In the genomic region with DNA sequence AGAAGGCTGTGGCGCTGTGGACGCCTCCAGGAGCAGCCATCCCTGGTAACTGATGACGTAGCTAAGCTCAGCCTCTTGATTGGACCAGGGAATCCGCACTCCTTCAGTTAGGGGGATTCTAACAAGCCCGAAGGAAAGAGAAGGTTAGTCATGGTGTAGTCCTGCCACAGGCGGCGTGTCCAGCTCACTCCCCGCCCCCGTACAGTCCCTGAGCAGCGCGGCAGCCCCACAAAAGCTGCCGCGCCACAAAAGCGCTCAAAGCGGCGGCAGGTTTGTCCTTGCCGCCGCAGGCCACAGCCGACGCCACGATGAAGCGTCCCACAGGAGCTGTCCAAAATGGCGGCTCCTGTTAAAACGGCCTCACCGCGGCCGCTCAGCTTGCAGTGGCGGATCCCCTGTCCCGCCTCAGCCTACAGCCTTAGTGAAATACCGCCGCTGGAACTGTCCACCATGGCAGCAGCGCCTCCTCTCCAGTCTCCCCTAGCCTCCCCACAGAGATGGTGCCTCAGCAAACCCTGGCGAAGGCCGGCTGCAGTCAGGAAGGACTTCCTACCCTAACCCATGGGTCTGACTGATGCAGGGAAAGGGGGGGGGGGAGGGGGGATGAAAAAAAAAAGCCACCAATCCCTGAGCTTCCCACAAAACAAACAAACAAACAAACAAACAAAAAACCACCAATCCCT, we compare ENCODE assay signal across 7 mouse cellular contexts. TPM values are rescaled to one million over a fixed set of nuclear protein-coding genes. Genes with fewer than 3 reads are reported as not detected.
DNase-seq lines count a peak whose midpoint lies in the region; ATAC-seq and TF ChIP-seq lines count a peak whose summit lies in the region.

A gene (plus strand): TSS at position 110 of the 683 bp plus-strand sequence.

- H3K36me3 ChIP-seq in embryonic facial prominence, embryonic 14.5 days (ENCODE audit: control insufficient read depth, insufficient read depth, low read length) = no peaks in the 10 kb centered on the region
- no peaks in the 10 kb centered on the region for H3K36me3 ChIP-seq in heart, embryonic 11.5 days (ENCODE audit: control insufficient read depth, insufficient read depth, low read length)
- no peaks in the 10 kb centered on the region for H3K36me3 ChIP-seq in kidney, embryonic 15.5 days
- no peaks in the 10 kb centered on the region for H3K36me3 ChIP-seq in limb, embryonic 15.5 days
- no peaks in the 10 kb centered on the region for H3K36me3 ChIP-seq in midbrain, postnatal 0 days (ENCODE audit: insufficient read depth, low read length)

- no peak within 1 kb of the TSS for H3K27ac ChIP-seq in bone marrow macrophage, adult 2 months (ENCODE audit: insufficient read depth, low read depth, low read length)
- peak within 1 kb of the TSS; percentile 85 for H3K27ac ChIP-seq in embryonic facial prominence, embryonic 14.5 days (replicated peaks; ENCODE audit: low read depth, low read length)
- H3K27ac ChIP-seq in heart, embryonic 11.5 days (ENCODE audit: low read depth, low read length) = peak within 1 kb of the TSS; percentile 18; the same call in 1 of the 2 replicates
- peak within 1 kb of the TSS; percentile 92 for H3K27ac ChIP-seq in kidney, embryonic 15.5 days
- peak within 1 kb of the TSS; percentile 84 for H3K27ac ChIP-seq in limb, embryonic 15.5 days
- peak within 1 kb of the TSS; percentile 98 for H3K27ac ChIP-seq in midbrain, postnatal 0 days (ENCODE audit: low read depth, low read length)

- peak; percentile 97 for ATAC-seq in embryonic facial prominence, embryonic 14.5 days (ENCODE audit: low read depth)
- peak; percentile 77 for ATAC-seq in heart, embryonic 11.5 days (replicated peaks; ENCODE audit: insufficient number of reproducible peaks, low FRiP score, low TSS enrichment)
- ATAC-seq in kidney, embryonic 15.5 days (replicated peaks; ENCODE audit: low FRiP score) = peak; percentile 95
- ATAC-seq in limb, embryonic 15.5 days (ENCODE audit: insufficient number of reproducible peaks, low FRiP score, low TSS enrichment, low read depth) = peak; percentile 89
- peak; percentile 97 for ATAC-seq in midbrain, postnatal 0 days (ENCODE audit: low FRiP score)

- H3K4me3 ChIP-seq in bone marrow macrophage, adult 2 months (ENCODE audit: insufficient read depth, low read length) = peak within 1 kb of the TSS; percentile 59
- H3K4me3 ChIP-seq in embryonic facial prominence, embryonic 14.5 days (ENCODE audit: low read depth, low read length) = peak within 1 kb of the TSS; percentile 60
- peak within 1 kb of the TSS; percentile 44 for H3K4me3 ChIP-seq in heart, embryonic 11.5 days (ENCODE audit: low read depth, low read length)
- H3K4me3 ChIP-seq in kidney, embryonic 15.5 days (replicated peaks) = peak within 1 kb of the TSS; percentile 62
- peak within 1 kb of the TSS; percentile 58 for H3K4me3 ChIP-seq in limb, embryonic 15.5 days
- peak within 1 kb of the TSS; percentile 59 for H3K4me3 ChIP-seq in midbrain, postnatal 0 days (ENCODE audit: low read depth, low read length)

- H3K9ac ChIP-seq in embryonic facial prominence, embryonic 14.5 days (ENCODE audit: low read depth, low read length) = peak within 1 kb of the TSS; percentile 75
- H3K9ac ChIP-seq in heart, embryonic 11.5 days (ENCODE audit: low read depth, low read length) = peak within 1 kb of the TSS; percentile 62
- peak within 1 kb of the TSS; percentile 56 for H3K9ac ChIP-seq in kidney, embryonic 15.5 days
- peak within 1 kb of the TSS; percentile 40; the same call in 1 of the 2 replicates for H3K9ac ChIP-seq in limb, embryonic 15.5 days
- peak within 1 kb of the TSS; percentile 79 for H3K9ac ChIP-seq in midbrain, postnatal 0 days (replicated peaks; ENCODE audit: low read length, poor library complexity, severe bottlenecking)

- H3K9me3 ChIP-seq in embryonic facial prominence, embryonic 14.5 days (ENCODE audit: control insufficient read depth, low read length) = no peaks in the 10 kb centered on the region
- H3K9me3 ChIP-seq in heart, embryonic 11.5 days (replicated peaks; ENCODE audit: control insufficient read depth, low read length) = no peaks in the 10 kb centered on the region
- H3K9me3 ChIP-seq in kidney, embryonic 15.5 days (replicated peaks) = no peaks in the 10 kb centered on the region
- H3K9me3 ChIP-seq in limb, embryonic 15.5 days = no peaks in the 10 kb centered on the region
- H3K9me3 ChIP-seq in midbrain, postnatal 0 days (ENCODE audit: low read length) = no peaks in the 10 kb centered on the region

- H3K4me2 ChIP-seq in embryonic facial prominence, embryonic 14.5 days (ENCODE audit: low read depth, low read length) = peak within 1 kb of the TSS; percentile 69
- peak within 1 kb of the TSS; percentile 65 for H3K4me2 ChIP-seq in heart, embryonic 11.5 days
- peak within 1 kb of the TSS; percentile 84 for H3K4me2 ChIP-seq in kidney, embryonic 15.5 days
- H3K4me2 ChIP-seq in limb, embryonic 15.5 days = peak within 1 kb of the TSS; percentile 77
- H3K4me2 ChIP-seq in midbrain, postnatal 0 days (ENCODE audit: low read depth, low read length, poor library complexity, severe bottlenecking) = peak within 1 kb of the TSS; percentile 71

- TF ChIP-seq POLR2A in bone marrow macrophage, adult 2 months (IDR thresholded peaks at IDR 0.05; ENCODE audit: borderline replicate concordance, low read depth, low read length) = no peak

- no peak for TF ChIP-seq CTCF in bone marrow macrophage, adult 2 months (IDR thresholded peaks at IDR 0.05; ENCODE audit: low read depth, low read length)
- peak; percentile 47 for TF ChIP-seq CTCF in midbrain, postnatal 0 days (IDR thresholded peaks at IDR 0.05)

- WGBS in embryonic facial prominence, embryonic 14.5 days = 3% methylated on average over 31 of the region's 34 CpGs
- WGBS in heart, embryonic 11.5 days (ENCODE audit: insufficient replicate concordance) = 4% methylated on average over 34 of the region's 34 CpGs
- WGBS in kidney, embryonic 15.5 days = 4% methylated on average over 34 of the region's 34 CpGs
- 8% methylated on average over 34 of the region's 34 CpGs for WGBS in limb, embryonic 15.5 days
- 5% methylated on average over 34 of the region's 34 CpGs for WGBS in midbrain, postnatal 0 days

- H3K4me1 ChIP-seq in bone marrow macrophage, adult 2 months (ENCODE audit: control insufficient read depth, insufficient read depth, low read length) = no peaks in the 10 kb centered on the region
- no peaks in the 10 kb centered on the region for H3K4me1 ChIP-seq in embryonic facial prominence, embryonic 14.5 days (ENCODE audit: control insufficient read depth, insufficient read depth, low read length)
- no peaks in the 10 kb centered on the region for H3K4me1 ChIP-seq in heart, embryonic 11.5 days (ENCODE audit: control insufficient read depth, insufficient read depth, low read length)
- H3K4me1 ChIP-seq in kidney, embryonic 15.5 days = peaks cover 11% of the 10 kb centered on the region
- no peaks in the 10 kb centered on the region for H3K4me1 ChIP-seq in limb, embryonic 15.5 days
- H3K4me1 ChIP-seq in midbrain, postnatal 0 days (ENCODE audit: insufficient read depth, low read length) = no peaks in the 10 kb centered on the region

- H3K27me3 ChIP-seq in embryonic facial prominence, embryonic 14.5 days (replicated peaks; ENCODE audit: control insufficient read depth, insufficient read depth, low read length) = no peaks in the 10 kb centered on the region
- H3K27me3 ChIP-seq in heart, embryonic 11.5 days (ENCODE audit: control insufficient read depth, insufficient read depth, low read length) = peaks cover 6% of the 10 kb centered on the region
- no peaks in the 10 kb centered on the region for H3K27me3 ChIP-seq in kidney, embryonic 15.5 days
- no peaks in the 10 kb centered on the region for H3K27me3 ChIP-seq in limb, embryonic 15.5 days
- no peaks in the 10 kb centered on the region for H3K27me3 ChIP-seq in midbrain, postnatal 0 days (ENCODE audit: insufficient read depth, low read length)

- peak; percentile 92 for DNase-seq in embryonic facial prominence, embryonic 14.5 days (ENCODE audit: low spot score)
- peak; percentile 96 for DNase-seq in midbrain, postnatal 0 days (ENCODE audit: low spot score)
- DNase-seq in spleen, postnatal 14 days (ENCODE audit: low spot score in 2 of 2) = peak; percentile 48 to 66

RNA-seq across cellular contexts. Expression of the gene that starts here (rescaled TPM):
- polyA plus RNA-seq in bone marrow macrophage, adult 2 months (2012; ENCODE audit: insufficient read depth, insufficient read length, missing spikeins) = 0.95 TPM in 1 of 2 replicates, not detected in the other
- 0.38 and 0.71 TPM in 2 replicates for polyA plus RNA-seq in embryonic facial prominence, embryonic 14.5 days (2014; fragmentation: Nextera tagmentation; extraction: Ambion mirVana)
- not detected in 2 replicates for polyA plus RNA-seq in heart, embryonic 11.5 days (2014; fragmentation: Nextera tagmentation; extraction: Ambion mirVana)
- polyA plus RNA-seq in kidney, embryonic 15.5 days (2015; fragmentation: Nextera tagmentation; extraction: Ambion mirVana) = 0.32 and 0.77 TPM in 2 replicates
- 0.61 TPM in 1 of 2 replicates, not detected in the other for polyA plus RNA-seq in limb, embryonic 15.5 days (2015; fragmentation: Nextera tagmentation; extraction: Ambion mirVana)
- total RNA-seq in midbrain, postnatal 0 days (2014; rRNA removed) = 2.0 and 9.2 TPM in 2 replicates
- 6.7 and 7.8 TPM in 2 replicates for polyA plus RNA-seq in midbrain, postnatal 0 days (2015; fragmentation: Nextera tagmentation; extraction: Ambion mirVana)

Comparison
In these comparisons a context has a peak if more than half of its experiments do, and no peak if none do; other contexts are left out.
1. Peak in DNase-seq, ATAC-seq, H3K4me3 ChIP-seq, H3K27ac ChIP-seq, H3K9ac ChIP-seq and H3K4me2 ChIP-seq in embryonic facial prominence, embryonic 14.5 days; RNA of the gene not detected or under 1 TPM.
2. Peak in ATAC-seq, H3K4me3 ChIP-seq, H3K27ac ChIP-seq, H3K9ac ChIP-seq and H3K4me2 ChIP-seq in heart, embryonic 11.5 days; RNA of the gene not detected or under 1 TPM.
3. Peak in ATAC-seq, H3K4me3 ChIP-seq, H3K27ac ChIP-seq, H3K9ac ChIP-seq and H3K4me2 ChIP-seq in kidney, embryonic 15.5 days; RNA of the gene not detected or under 1 TPM.
4. Peak in ATAC-seq, H3K4me3 ChIP-seq, H3K27ac ChIP-seq, H3K9ac ChIP-seq and H3K4me2 ChIP-seq in limb, embryonic 15.5 days; RNA of the gene not detected or under 1 TPM.